Mouse (Mus musculus) layer of hippocampus, postnatal 25 days (tissue): ENCODE measurements around the gene Olfr1107. TPM values are rescaled to one million over a fixed set of nuclear protein-coding genes. Genes with fewer than 3 reads are reported as not detected.

Experiments used
- DNase-seq, 2 experiments: peaks; one replicate each; pipeline ENCODE4 v3.0.0; 2022; ENCODE audit warnings: mixed read lengths in 2 of 2, low spot score in 1 of 2; ENCODE audit errors: extremely low spot score in 1 of 2
- total RNA-seq, 2 experiments: library from RNA; stranded (reverse); gene quantifications; 2 replicates each; pipeline ENCODE4 v1.2.3; 2021

Gene Olfr1107
- not detected for total RNA-seq

DNA sequence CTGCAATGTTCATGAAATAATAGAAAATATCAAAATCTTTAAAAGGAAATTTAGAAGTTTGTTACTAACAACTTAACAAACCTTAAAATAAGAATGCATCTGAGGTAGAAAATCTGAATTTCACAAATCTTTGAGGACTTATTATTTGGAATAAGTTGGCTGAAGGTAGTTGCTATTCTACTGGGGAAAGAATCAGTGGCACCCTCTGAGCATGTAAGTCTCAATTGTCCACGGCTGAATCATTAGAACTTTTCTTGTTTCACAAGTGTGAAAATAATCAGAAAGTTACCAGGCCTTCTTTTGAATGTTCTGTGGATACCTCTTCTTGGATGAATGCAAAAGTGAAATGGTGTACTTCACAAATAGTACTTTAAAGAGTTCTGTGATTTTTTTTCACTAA lies at the start of gene Olfr1107:
Olfr1107 (minus strand) TSS at position 101 of the 400 bp plus-strand sequence.
- DNase-seq, result no peak

DNA sequence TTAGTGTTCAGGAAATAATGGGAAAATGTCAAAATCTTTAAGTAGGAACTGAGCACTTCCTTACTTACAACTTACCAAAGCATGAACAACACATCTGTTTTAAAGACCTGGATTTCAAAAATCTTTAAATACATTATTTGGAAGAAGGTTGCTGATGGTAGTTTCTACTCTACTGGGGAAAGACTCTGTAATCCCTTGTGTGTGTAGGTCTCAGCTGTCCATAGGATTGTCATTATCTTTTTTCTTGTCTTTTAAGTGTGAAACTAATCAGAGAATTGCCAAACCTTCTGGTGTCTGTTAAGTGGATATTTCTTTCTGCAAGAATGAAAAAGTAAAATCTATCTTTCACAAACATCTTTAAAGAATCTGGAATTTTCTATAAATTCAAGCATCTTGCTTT lies 38.9 kb upstream of the Olfr1107 start, which contains the start of gene Olfr259:
Olfr259 (minus strand) TSS at position 101 of the 400 bp plus-strand sequence.
- DNase-seq, result no peak

DNA sequence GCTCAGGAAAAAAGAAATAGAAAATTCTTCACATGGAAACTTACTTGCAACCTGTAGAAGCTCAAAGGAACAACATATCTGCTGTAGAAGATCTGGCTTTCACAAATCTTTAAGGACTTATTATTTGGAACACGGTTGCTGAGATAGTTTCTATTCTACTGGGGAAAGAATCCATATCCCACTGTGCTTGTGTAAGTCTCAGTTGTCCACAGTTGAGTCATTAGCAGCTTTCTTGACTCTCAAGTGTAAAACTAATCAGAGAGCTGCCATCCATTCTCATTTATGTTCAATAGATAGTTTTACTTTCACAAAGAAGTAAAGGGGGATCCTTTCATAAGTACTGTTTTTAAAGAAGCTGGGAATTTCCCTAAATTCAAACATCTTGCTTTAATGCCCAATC lies 20.3 kb upstream of the Olfr1107 start, which contains the start of gene Olfr1109:
Olfr1109 (minus strand) TSS at position 101 of the 400 bp plus-strand sequence.
- no peak for DNase-seq

DNA sequence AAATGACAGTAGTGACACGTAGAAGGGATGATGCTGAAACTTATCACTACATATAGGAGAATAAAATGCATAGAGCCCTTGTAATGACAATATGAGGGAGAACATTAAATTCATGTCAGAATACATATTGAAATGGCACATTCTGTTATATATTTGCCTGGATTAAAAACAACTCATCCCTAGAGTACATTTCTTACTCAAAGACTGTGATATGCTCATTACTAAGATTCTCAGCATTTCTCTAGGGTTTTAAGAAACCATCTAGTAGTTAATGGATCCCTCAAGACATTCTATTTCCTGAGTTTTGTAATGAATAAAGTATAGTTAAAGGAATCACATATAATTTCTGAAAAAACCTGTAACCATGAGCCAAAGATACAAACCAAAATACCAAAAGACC lies 23.4 kb downstream of the Olfr1107 start, which contains the start of gene Olfr1106:
Olfr1106 (minus strand) TSS at position 101 of the 400 bp plus-strand sequence.
- no peak for DNase-seq

DNA sequence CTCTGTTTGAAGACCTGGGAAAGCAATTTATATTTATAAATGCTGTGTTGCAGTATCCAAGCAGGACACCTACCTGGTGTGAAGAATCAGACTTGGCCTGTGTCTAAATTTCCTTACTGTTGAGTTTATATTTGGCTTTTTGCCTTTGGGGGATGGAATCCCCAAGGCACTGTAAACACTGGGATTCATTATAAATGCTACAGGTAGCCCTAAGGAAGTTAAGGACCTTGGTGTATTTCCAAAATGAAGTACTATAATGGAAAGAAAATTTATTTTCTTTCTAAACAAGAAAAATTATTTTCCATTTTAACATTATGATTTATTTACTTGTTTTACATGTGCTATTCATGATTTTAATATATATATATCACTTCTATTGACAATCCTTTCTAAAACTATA lies 39.2 kb downstream of the Olfr1107 start, which contains the start of gene Olfr1105:
Olfr1105 (minus strand) TSS at position 101 of the 400 bp plus-strand sequence.
- DNase-seq, result no peak

DNA sequence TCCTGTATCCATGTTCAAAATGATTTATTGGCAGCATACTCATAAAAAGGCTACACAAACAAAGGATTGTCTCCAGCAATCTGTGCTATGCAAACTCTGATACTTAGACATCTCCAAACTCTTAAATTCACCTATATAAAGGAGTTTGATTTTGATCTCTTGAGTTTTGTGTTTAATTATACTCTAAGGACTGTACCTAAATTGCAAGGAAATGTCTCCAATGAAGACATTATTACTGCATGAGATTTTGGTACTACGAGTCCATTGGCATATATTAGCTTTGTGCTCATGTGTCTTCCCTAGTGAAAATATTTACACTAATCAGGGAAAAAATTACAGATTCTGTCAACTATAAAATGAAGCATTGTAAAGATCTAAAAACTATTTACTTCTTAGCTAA lies 48.6 kb downstream of the Olfr1107 start, which contains the start of gene Olfr1104:
Olfr1104 (minus strand) TSS at position 101 of the 400 bp plus-strand sequence.
- no peak for DNase-seq

Other genes with a start within 250 kb of the Olfr1107 start
- not detected for gene Olfr1095, start 224.1 kb downstream of the Olfr1107 start, total RNA-seq
- not detected for gene Gm13723, start 201.0 kb downstream of the Olfr1107 start, total RNA-seq
- not detected for gene Olfr1097, start 183.6 kb downstream of the Olfr1107 start, total RNA-seq
- not detected for gene Olfr1098, start 151.3 kb downstream of the Olfr1107 start, total RNA-seq
- gene Olfr1099, start 115.1 kb downstream of the Olfr1107 start, total RNA-seq, result not detected
- not detected for gene Olfr1100, start 95.9 kb downstream of the Olfr1107 start, total RNA-seq
- gene Olfr1101, start 84.6 kb downstream of the Olfr1107 start, total RNA-seq, result not detected
- gene Olfr1102, start 77.4 kb downstream of the Olfr1107 start, total RNA-seq, result not detected
- gene Olfr1104, start 48.7 kb downstream of the Olfr1107 start, total RNA-seq, result not detected
- gene Olfr1105, start 39.3 kb downstream of the Olfr1107 start, total RNA-seq, result not detected
- not detected for gene Olfr1106, start 23.5 kb downstream of the Olfr1107 start, total RNA-seq
- not detected for gene Olfr1109, start 20.2 kb upstream of the Olfr1107 start, total RNA-seq
- not detected for gene Olfr259, start 38.8 kb upstream of the Olfr1107 start, total RNA-seq
- gene Olfr1110, start 64.5 kb upstream of the Olfr1107 start, total RNA-seq, result not detected
- gene Olfr1111, start 76.8 kb upstream of the Olfr1107 start, total RNA-seq, result not detected
- not detected for gene Olfr1112, start 112.0 kb upstream of the Olfr1107 start, total RNA-seq
- gene Olfr1113, start 133.2 kb upstream of the Olfr1107 start, total RNA-seq, result not detected
- not detected for gene Olfr1115, start 172.2 kb upstream of the Olfr1107 start, total RNA-seq
- gene Olfr1116, start 191.7 kb upstream of the Olfr1107 start, total RNA-seq, result not detected
- not detected for gene Olfr1118, start 231.8 kb upstream of the Olfr1107 start, total RNA-seq